Mouse (Mus musculus): ENCODE measurements at regions not wholly inside any gene's neighbourhood (a gene's known extent, or its start where the extent isn't known, plus 50 kb on each side); places are given as distances from the start of the nearest gene placed in this dataset.
A peak's percentile ranks its signal among the peaks of the same experiment; 100 is the strongest.

- Histone ChIP-seq H3K36me3 (ENCODE audit: insufficient read depth) (no peaks in the 10 kb centered on the region), H3K9ac (no peak overlapping the region), H3K9me3 (ENCODE audit: low read length) (no peaks in the 10 kb centered on the region), H3K4me2 (ENCODE audit: low read depth) (no peak overlapping the region), H3K27ac (ENCODE audit: low read depth, low read length) (no peak overlapping the region), H3K27me3 (ENCODE audit: insufficient read depth, low read length) (no peaks in the 10 kb centered on the region), H3K4me3 (ENCODE audit: low read depth, low read length) (no peak overlapping the region), H3K4me1 (ENCODE audit: insufficient read depth) (no peaks in the 10 kb centered on the region)
- no peak for TF ChIP-seq CTCF (IDR thresholded peaks at IDR 0.05; ENCODE audit: low read depth)
- WGBS: 49% methylated on average over 3 of the region's 3 CpGs
- ATAC-seq (peak; percentile 45; the same call in 1 of the 2 replicates), DNase-seq (no peak)
Measured at GRCm38 (mm10) chrX:38710660-38711264, 61.7 kb upstream of the 6030498E09Rik start.

- no peaks in the 10 kb centered on the region for H3K36me3 ChIP-seq (ENCODE audit: insufficient read depth)
- TF ChIP-seq CTCF (IDR thresholded peaks at IDR 0.05; ENCODE audit: low read depth): no peak
- H3K9ac ChIP-seq: no peak overlapping the region
- H3K9me3 ChIP-seq (ENCODE audit: low read length): no peaks in the 10 kb centered on the region
- no peak overlapping the region for H3K27ac ChIP-seq (ENCODE audit: low read depth, low read length)
- no peak overlapping the region for H3K4me3 ChIP-seq (ENCODE audit: low read depth, low read length)
- H3K27me3 ChIP-seq (ENCODE audit: insufficient read depth, low read length): no peaks in the 10 kb centered on the region
- ATAC-seq: peak; percentile 27; the same call in 1 of the 2 replicates
- no peak overlapping the region for H3K4me2 ChIP-seq (ENCODE audit: low read depth)
- WGBS: 63% methylated on average over 5 of the region's 5 CpGs
- no peak for DNase-seq
- H3K4me1 ChIP-seq (ENCODE audit: insufficient read depth): no peaks in the 10 kb centered on the region
Measured at GRCm38 (mm10) chrX:38711442-38712258, 60.8 kb upstream of the 6030498E09Rik start.

Measured in forebrain, postnatal 0 days (tissue).